Mouse (Mus musculus): ENCODE measurements at regions not wholly inside any gene's neighbourhood (a gene's known extent, or its start where the extent isn't known, plus 50 kb on each side); places are given as distances from the start of the nearest gene placed in this dataset.

- Histone ChIP-seq H3K27me3 (ENCODE audit: control insufficient read depth, insufficient read depth, low read length) (no peaks in the 10 kb centered on the region), H3K4me1 (replicated peaks; ENCODE audit: control insufficient read depth, insufficient read depth) (no peaks in the 10 kb centered on the region), H3K9me3 (ENCODE audit: control insufficient read depth, low read length) (no peaks in the 10 kb centered on the region), H3K4me2 (replicated peaks; ENCODE audit: low read depth) (no peak overlapping the region), H3K36me3 (ENCODE audit: control insufficient read depth, insufficient read depth, low read length) (no peaks in the 10 kb centered on the region), H3K27ac (replicated peaks) (no peak overlapping the region), H3K4me3 (ENCODE audit: low read depth, low read length) (no peak overlapping the region), H3K9ac (ENCODE audit: low read length) (no peak overlapping the region)
- TF ChIP-seq EP300 (optimal IDR thresholded peaks at IDR 0.05) = no peak
- TF ChIP-seq CTCF (IDR thresholded peaks at IDR 0.05; ENCODE audit: low read depth) = no peak
- no peak for DNase-seq (ENCODE audit: low spot score)
- no peak for ATAC-seq (ENCODE audit: low FRiP score, low TSS enrichment)
- 69% methylated on average over 7 of the region's 7 CpGs for WGBS
Measured at GRCm38 (mm10) chr4:33687434-33687833, 237.0 kb upstream of the Cnr1 start.

DNA sequence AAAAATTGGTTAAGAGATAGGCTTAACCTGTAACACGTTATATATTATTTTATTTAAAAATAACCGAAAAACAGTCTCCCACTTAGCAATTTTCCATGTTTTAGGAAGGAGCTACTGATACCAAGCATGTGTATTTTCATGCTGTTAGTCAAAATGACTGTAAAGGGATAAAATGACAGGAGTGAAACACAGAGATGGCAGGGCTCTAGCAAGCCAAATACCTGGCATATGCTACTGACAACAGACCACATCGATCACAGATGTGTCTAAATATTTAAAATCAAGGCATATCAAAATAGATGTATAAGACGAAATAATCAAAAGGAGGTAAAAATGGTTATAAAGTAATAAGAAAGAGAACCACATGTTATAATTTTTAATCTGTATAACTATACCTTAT, 231.0 kb upstream of the Cnr1 start:
- ATAC-seq (ENCODE audit: low FRiP score, low TSS enrichment) = no peak
- WGBS = 79% methylated on average over 4 of the region's 4 CpGs
- Histone ChIP-seq H3K4me3 (ENCODE audit: low read depth, low read length) (no peak overlapping the region), H3K36me3 (ENCODE audit: control insufficient read depth, insufficient read depth, low read length) (no peaks in the 10 kb centered on the region), H3K4me1 (replicated peaks; ENCODE audit: control insufficient read depth, insufficient read depth) (no peaks in the 10 kb centered on the region), H3K27me3 (ENCODE audit: control insufficient read depth, insufficient read depth, low read length) (no peaks in the 10 kb centered on the region), H3K4me2 (replicated peaks; ENCODE audit: low read depth) (no peak overlapping the region), H3K9ac (ENCODE audit: low read length) (no peak overlapping the region), H3K9me3 (ENCODE audit: control insufficient read depth, low read length) (no peaks in the 10 kb centered on the region), H3K27ac (replicated peaks) (no peak overlapping the region)
- DNase-seq (ENCODE audit: low spot score) = no peak
- TF ChIP-seq CTCF (IDR thresholded peaks at IDR 0.05; ENCODE audit: low read depth) (no peak), EP300 (optimal IDR thresholded peaks at IDR 0.05) (no peak)

- 69% methylated on average over 8 of the region's 8 CpGs for WGBS
- H3K27ac ChIP-seq (replicated peaks) = no peak overlapping the region
- no peaks in the 10 kb centered on the region for H3K27me3 ChIP-seq (ENCODE audit: control insufficient read depth, insufficient read depth, low read length)
- H3K4me3 ChIP-seq (ENCODE audit: low read depth, low read length) = no peak overlapping the region
- no peak overlapping the region for H3K4me2 ChIP-seq (replicated peaks; ENCODE audit: low read depth)
- DNase-seq (ENCODE audit: low spot score) (no peak), ATAC-seq (ENCODE audit: low FRiP score, low TSS enrichment) (no peak)
- no peaks in the 10 kb centered on the region for H3K36me3 ChIP-seq (ENCODE audit: control insufficient read depth, insufficient read depth, low read length)
- H3K9ac ChIP-seq (ENCODE audit: low read length) = no peak overlapping the region
- TF ChIP-seq CTCF (IDR thresholded peaks at IDR 0.05; ENCODE audit: low read depth) (no peak), EP300 (optimal IDR thresholded peaks at IDR 0.05) (no peak)
- H3K9me3 ChIP-seq (ENCODE audit: control insufficient read depth, low read length) = no peaks in the 10 kb centered on the region
- no peaks in the 10 kb centered on the region for H3K4me1 ChIP-seq (replicated peaks; ENCODE audit: control insufficient read depth, insufficient read depth)
Measured at GRCm38 (mm10) chr4:33696969-33697368, 227.4 kb upstream of the Cnr1 start.

DNA sequence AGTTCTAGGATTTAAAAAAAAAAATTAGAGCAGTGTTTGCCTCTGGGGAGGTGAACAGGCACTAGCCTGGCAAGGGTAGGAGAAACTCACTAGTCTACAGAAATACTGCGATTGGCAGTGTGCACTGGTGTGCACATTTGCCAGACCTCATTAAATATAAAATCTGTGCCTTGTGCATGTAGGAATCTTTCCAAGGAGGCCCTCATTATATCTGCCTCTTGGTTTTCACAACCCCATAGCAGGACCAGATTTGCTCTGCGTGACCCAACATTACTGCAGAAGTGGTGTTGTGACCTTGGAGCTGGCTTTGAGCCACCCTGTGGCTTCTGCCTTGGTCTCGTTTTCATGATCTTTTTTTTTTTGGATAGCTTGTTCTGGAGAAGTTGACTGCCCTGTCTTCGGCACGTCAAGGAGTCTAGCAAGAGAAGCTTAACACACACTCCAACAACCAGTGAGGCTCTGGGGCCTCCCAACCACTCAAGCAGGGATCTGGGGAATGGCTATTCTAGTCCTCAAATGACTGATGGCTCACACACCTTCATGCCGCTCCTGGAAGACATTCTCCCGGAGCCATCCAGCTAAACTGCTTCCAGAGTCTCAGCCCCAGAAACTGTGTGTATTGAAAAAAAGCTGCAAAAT, 222.2 kb upstream of the Cnr1 start:
- no peak overlapping the region for H3K4me2 ChIP-seq (replicated peaks; ENCODE audit: low read depth)
- WGBS = 74% methylated on average over 7 of the region's 7 CpGs
- H3K4me1 ChIP-seq (replicated peaks; ENCODE audit: control insufficient read depth, insufficient read depth) = no peaks in the 10 kb centered on the region
- no peaks in the 10 kb centered on the region for H3K36me3 ChIP-seq (ENCODE audit: control insufficient read depth, insufficient read depth, low read length)
- DNase-seq (ENCODE audit: low spot score) = no peak
- TF ChIP-seq CTCF (IDR thresholded peaks at IDR 0.05; ENCODE audit: low read depth) (no peak), EP300 (optimal IDR thresholded peaks at IDR 0.05) (no peak)
- ATAC-seq (ENCODE audit: low FRiP score, low TSS enrichment) = no peak
- no peak overlapping the region for H3K9ac ChIP-seq (ENCODE audit: low read length)
- H3K27ac ChIP-seq (replicated peaks) = no peak overlapping the region
- no peaks in the 10 kb centered on the region for H3K27me3 ChIP-seq (ENCODE audit: control insufficient read depth, insufficient read depth, low read length)
- H3K4me3 ChIP-seq (ENCODE audit: low read depth, low read length) = no peak overlapping the region
- no peaks in the 10 kb centered on the region for H3K9me3 ChIP-seq (ENCODE audit: control insufficient read depth, low read length)

GRCm38 (mm10) chr4:33705722-33706121, 218.7 kb upstream of the Cnr1 start:
- H3K9me3 ChIP-seq (ENCODE audit: control insufficient read depth, low read length) = no peaks in the 10 kb centered on the region
- 82% methylated on average over 6 of the region's 6 CpGs for whole genome bisulfite sequencing
- no peaks in the 10 kb centered on the region for H3K36me3 ChIP-seq (ENCODE audit: control insufficient read depth, insufficient read depth, low read length)
- H3K4me3 ChIP-seq (ENCODE audit: low read depth, low read length) = no peak overlapping the region
- no peak overlapping the region for H3K27ac ChIP-seq (replicated peaks)
- H3K9ac ChIP-seq (ENCODE audit: low read length) = no peak overlapping the region
- TF ChIP-seq CTCF (IDR thresholded peaks at IDR 0.05; ENCODE audit: low read depth) (no peak), EP300 (optimal IDR thresholded peaks at IDR 0.05) (no peak)
- DNase-seq (ENCODE audit: low spot score) = no peak
- no peaks in the 10 kb centered on the region for H3K27me3 ChIP-seq (ENCODE audit: control insufficient read depth, insufficient read depth, low read length)
- H3K4me1 ChIP-seq (replicated peaks; ENCODE audit: control insufficient read depth, insufficient read depth) = no peaks in the 10 kb centered on the region
- ATAC-seq (ENCODE audit: low FRiP score, low TSS enrichment) = no peak
- no peak overlapping the region for H3K4me2 ChIP-seq (replicated peaks; ENCODE audit: low read depth)

DNA sequence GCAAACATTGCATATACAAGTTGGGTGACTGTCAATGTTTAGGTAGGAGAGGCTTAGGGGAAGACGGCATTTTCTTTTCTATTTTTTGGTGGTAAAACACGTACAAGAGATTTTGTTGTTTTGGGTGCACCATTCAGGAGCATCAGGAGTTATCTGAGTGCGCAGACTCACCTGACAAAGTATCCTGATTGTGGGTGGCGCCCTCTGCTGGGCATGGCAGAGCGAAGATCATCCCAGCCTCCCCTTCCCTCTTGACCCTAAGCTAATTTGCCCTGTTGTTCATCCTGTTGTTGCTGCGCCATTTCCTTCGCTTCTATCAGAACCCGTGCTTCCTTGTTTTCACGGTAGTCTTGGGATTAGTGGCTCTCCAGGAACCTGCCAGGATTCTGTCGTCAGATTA, 217.6 kb upstream of the Cnr1 start:
- ATAC-seq (ENCODE audit: low FRiP score, low TSS enrichment) (no peak), DNase-seq (ENCODE audit: low spot score) (no peak)
- TF ChIP-seq CTCF (IDR thresholded peaks at IDR 0.05; ENCODE audit: low read depth) (peak; percentile 44), EP300 (optimal IDR thresholded peaks at IDR 0.05) (no peak)
- Histone ChIP-seq H3K36me3 (ENCODE audit: control insufficient read depth, insufficient read depth, low read length) (no peaks in the 10 kb centered on the region), H3K9me3 (ENCODE audit: control insufficient read depth, low read length) (no peaks in the 10 kb centered on the region), H3K9ac (ENCODE audit: low read length) (no peak overlapping the region), H3K27ac (replicated peaks) (no peak overlapping the region), H3K4me2 (replicated peaks; ENCODE audit: low read depth) (no peak overlapping the region), H3K27me3 (ENCODE audit: control insufficient read depth, insufficient read depth, low read length) (no peaks in the 10 kb centered on the region), H3K4me3 (ENCODE audit: low read depth, low read length) (no peak overlapping the region), H3K4me1 (replicated peaks; ENCODE audit: control insufficient read depth, insufficient read depth) (no peaks in the 10 kb centered on the region)
- WGBS = 54% methylated on average over 10 of the region's 10 CpGs
